Mouse (Mus musculus) kidney, postnatal 0 days (tissue): ENCODE results near the gene Ssx2ip. TPM values are rescaled to one million over a fixed set of nuclear protein-coding genes. Genes with fewer than 3 reads are reported as not detected.

Experiments used
- ATAC-seq: fragments of 200-750 bp; cut with Nextera tagmentation; replicated peaks from 2 replicates; pipeline ENCODE4 v1.8.0; 2017; ENCODE audit warnings: low read depth, moderate number of reproducible peaks, moderate TSS enrichment, moderate library complexity; ENCODE audit not compliant: low FRiP score
- DNase-seq: peaks from one replicate; pipeline ENCODE4 v3.0.0-alpha.2; 2016; ENCODE audit warnings: low spot score
- H3K27ac ChIP-seq: fragments of 300-500 bp; sonication (generic); 2 replicates; pipeline ENCODE4 v1.5.1; 2014; ENCODE audit warnings: mild to moderate bottlenecking
- H3K27me3 ChIP-seq: fragments of 300-500 bp; sonication (generic); 2 replicates; pipeline ENCODE4 v1.6.1; 2014; ENCODE audit warnings: low read length, mixed read lengths; ENCODE audit not compliant: insufficient read depth
- H3K36me3 ChIP-seq: fragments of 300-500 bp; sonication (generic); 2 replicates; pipeline ENCODE4 v1.6.1; 2014; ENCODE audit warnings: low read length, mixed read lengths; ENCODE audit not compliant: insufficient read depth
- H3K4me1 ChIP-seq: fragments of 300-500 bp; sonication (generic); replicated peaks from 2 replicates; pipeline ENCODE4 v1.6.1; 2014; ENCODE audit warnings: antibody characterized with exemption, low read length, mixed read lengths; ENCODE audit not compliant: insufficient read depth
- H3K4me2 ChIP-seq: fragments of 300-500 bp; sonication (generic); 2 replicates; pipeline ENCODE4 v1.6.1; 2014; ENCODE audit warnings: mild to moderate bottlenecking, low read length, moderate library complexity, mixed read lengths
- H3K4me3 ChIP-seq: fragments of 300-500 bp; sonication (generic); replicated peaks from 2 replicates; pipeline ENCODE4 v1.5.1; 2014; ENCODE audit warnings: low read depth, low read length
- H3K9ac ChIP-seq: fragments of 300-500 bp; sonication (generic); 2 replicates; pipeline ENCODE4 v1.6.1; 2014; ENCODE audit warnings: low read depth, low read length
- H3K9me3 ChIP-seq: fragments of 300-500 bp; sonication (generic); replicated peaks from 2 replicates; pipeline ENCODE4 v1.6.1; 2016; ENCODE audit warnings: low read length, inconsistent platforms, mixed read lengths
- CTCF ChIP-seq: IDR thresholded peaks from 2 replicates; pipeline ENCODE4 v1.5.1; 2016; ENCODE audit warnings: antibody characterized with exemption, low read depth, mild to moderate bottlenecking, moderate library complexity
- WGBS: fragments of 180-500 bp; shearing (Covaris S2); extraction: QIAGEN DNeasy Blood & Tissue Kit; methylation state at CpG from one replicate; pipeline ENCODE4 v1.1.7; 2014; 5-methylcytosine and 5-hydroxymethylcytosine counted together
- polyA plus RNA-seq: library from polyadenylated mRNA; unstranded; fragments of >200 nt; fragmentation: Nextera tagmentation; extraction: Ambion mirVana; gene quantifications from 2 replicates; pipeline ENCODE4 v1.2.1, GENCODE M21; 2015

Ssx2ip gene
- polyA plus RNA-seq, 1 experiment from 2014 or later: 20.0 TPM

- Histone ChIP-seq H3K9me3 (no peaks in the 10 kb centered on the region), H3K4me1 (peaks cover 12% of the 10 kb centered on the region; the same call in 1 of the 2 replicates), H3K27ac (no peak overlapping the region), H3K27me3 (no peaks in the 10 kb centered on the region), H3K36me3 (no peaks in the 10 kb centered on the region), H3K9ac (no peak overlapping the region), H3K4me2 (peak overlapping the region; percentile 86; the same call in 1 of the 2 replicates), H3K4me3 (no peak overlapping the region)
- no peak for TF ChIP-seq CTCF
- 95% methylated on average over 5 of the region's 5 CpGs for WGBS
- ATAC-seq (no peak), DNase-seq (no peak)
Measured at GRCm38 (mm10) chr3:146451375-146451774, 46.9 kb downstream of the Ssx2ip start.

GRCm38 (mm10) chr3:146462939-146463338, 58.5 kb downstream of the Ssx2ip start:
- Histone ChIP-seq H3K36me3 (no peaks in the 10 kb centered on the region), H3K9me3 (no peaks in the 10 kb centered on the region), H3K27ac (no peak overlapping the region), H3K4me3 (no peak overlapping the region), H3K4me2 (no peak overlapping the region), H3K4me1 (no peaks in the 10 kb centered on the region), H3K27me3 (no peaks in the 10 kb centered on the region), H3K9ac (no peak overlapping the region)
- 61% methylated on average over 2 of the region's 2 CpGs for WGBS
- no peak for DNase-seq
- ATAC-seq: no peak
- TF ChIP-seq CTCF: peak; percentile 49

GRCm38 (mm10) chr3:146469226-146469625, 64.8 kb downstream of the Ssx2ip start:
- Histone ChIP-seq H3K4me2 (no peak overlapping the region), H3K36me3 (no peaks in the 10 kb centered on the region), H3K9me3 (no peaks in the 10 kb centered on the region), H3K27ac (no peak overlapping the region), H3K9ac (no peak overlapping the region), H3K4me1 (no peaks in the 10 kb centered on the region), H3K4me3 (no peak overlapping the region), H3K27me3 (no peaks in the 10 kb centered on the region)
- DNase-seq: no peak
- 75% methylated on average over 2 of the region's 2 CpGs for WGBS
- TF ChIP-seq CTCF: no peak
- no peak for ATAC-seq

GRCm38 (mm10) chr3:146472657-146473056, 68.2 kb downstream of the Ssx2ip start:
- no peaks in the 10 kb centered on the region for H3K9me3 ChIP-seq
- no peak overlapping the region for H3K9ac ChIP-seq
- no peak overlapping the region for H3K27ac ChIP-seq

GRCm38 (mm10) chr3:146473741-146474140, 69.3 kb downstream of the Ssx2ip start:
- H3K9me3 ChIP-seq: no peaks in the 10 kb centered on the region
- no peak overlapping the region for H3K4me3 ChIP-seq
- H3K9ac ChIP-seq: no peak overlapping the region
- no peaks in the 10 kb centered on the region for H3K36me3 ChIP-seq
- H3K27me3 ChIP-seq: no peaks in the 10 kb centered on the region
- TF ChIP-seq CTCF: no peak
- no peak overlapping the region for H3K4me2 ChIP-seq
- no peak overlapping the region for H3K27ac ChIP-seq
- DNase-seq: no peak
- no peak for ATAC-seq
- no peaks in the 10 kb centered on the region for H3K4me1 ChIP-seq

More at GRCm38 (mm10) chr3:146472657-146473056, 68.2 kb downstream of the Ssx2ip start:
- Histone ChIP-seq H3K4me1 (no peaks in the 10 kb centered on the region), H3K27me3 (no peaks in the 10 kb centered on the region), H3K4me3 (no peak overlapping the region), H3K4me2 (no peak overlapping the region), H3K36me3 (no peaks in the 10 kb centered on the region)
- DNase-seq (no peak), ATAC-seq (no peak)
- WGBS: 62% methylated on average over 4 of the region's 4 CpGs
- no peak for TF ChIP-seq CTCF

- no peak for ATAC-seq
Measured at GRCm38 (mm10) chr3:146474428-146474827, 70.0 kb downstream of the Ssx2ip start.

GRCm38 (mm10) chr3:146482044-146482443, 77.6 kb downstream of the Ssx2ip start:
- DNase-seq: no peak
- Histone ChIP-seq H3K4me1 (no peaks in the 10 kb centered on the region), H3K27ac (no peak overlapping the region), H3K4me2 (no peak overlapping the region), H3K4me3 (no peak overlapping the region), H3K9ac (no peak overlapping the region), H3K36me3 (no peaks in the 10 kb centered on the region), H3K9me3 (no peaks in the 10 kb centered on the region), H3K27me3 (no peaks in the 10 kb centered on the region)
- TF ChIP-seq CTCF: peak; percentile 52
- no peak for ATAC-seq
- 56% methylated on average over 2 of the region's 2 CpGs for WGBS

More at GRCm38 (mm10) chr3:146474428-146474827, 70.0 kb downstream of the Ssx2ip start:
- Histone ChIP-seq H3K4me1 (no peaks in the 10 kb centered on the region), H3K36me3 (no peaks in the 10 kb centered on the region), H3K27ac (no peak overlapping the region), H3K4me2 (no peak overlapping the region), H3K9ac (no peak overlapping the region), H3K4me3 (no peak overlapping the region), H3K27me3 (no peaks in the 10 kb centered on the region), H3K9me3 (no peaks in the 10 kb centered on the region)
- no peak for DNase-seq
- TF ChIP-seq CTCF: no peak
- 71% methylated on average over 3 of the region's 3 CpGs for WGBS
